Mouse (Mus musculus) midbrain, embryonic 11.5 days (tissue): ENCODE measurements around the gene Cd109. TPM values are rescaled to one million over a fixed set of nuclear protein-coding genes. Genes with fewer than 3 reads are reported as not detected.
A peak's percentile ranks its signal among the peaks of the same experiment; 100 is the strongest.

Source experiments
- ATAC-seq: fragments of 200-750 bp; cut with Nextera tagmentation; 2 replicates; pipeline ENCODE4 v1.8.0; 2017; ENCODE audit warnings: moderate TSS enrichment, moderate library complexity; ENCODE audit not compliant: low FRiP score
- DNase-seq: peaks from one replicate; pipeline ENCODE4 v3.0.0; 2015; ENCODE audit warnings: low spot score; ENCODE audit errors: missing footprints
- H3K27ac ChIP-seq: fragments of 300-500 bp; sonication (generic); 2 replicates; pipeline ENCODE4 v1.5.1; 2014; ENCODE audit warnings: low read depth, low read length
- H3K27me3 ChIP-seq: fragments of 300-500 bp; sonication (generic); 2 replicates; pipeline ENCODE4 v1.6.1; 2014; ENCODE audit warnings: mild to moderate bottlenecking, low read length, moderate library complexity, mixed read lengths; ENCODE audit not compliant: control insufficient read depth, insufficient read depth
- H3K36me3 ChIP-seq: fragments of 300-500 bp; sonication (generic); 2 replicates; pipeline ENCODE4 v1.6.1; 2014; ENCODE audit warnings: mild to moderate bottlenecking, low read length, moderate library complexity, mixed read lengths; ENCODE audit not compliant: control insufficient read depth, insufficient read depth
- H3K4me1 ChIP-seq: fragments of 300-500 bp; sonication (generic); 2 replicates; pipeline ENCODE4 v1.6.1; 2014; ENCODE audit warnings: low read length; ENCODE audit not compliant: control insufficient read depth, insufficient read depth
- H3K4me2 ChIP-seq: fragments of 300-500 bp; sonication (generic); 2 replicates; pipeline ENCODE4 v1.6.1; 2014; ENCODE audit warnings: mild to moderate bottlenecking, moderate library complexity
- H3K4me3 ChIP-seq: fragments of 300-500 bp; sonication (generic); 2 replicates; pipeline ENCODE4 v1.5.1; 2014; ENCODE audit warnings: low read depth, low read length
- H3K9ac ChIP-seq: fragments of 300-500 bp; sonication (generic); 2 replicates; pipeline ENCODE4 v1.6.1; 2014; ENCODE audit warnings: low read length
- H3K9me3 ChIP-seq: fragments of 300-500 bp; sonication (generic); 2 replicates; pipeline ENCODE4 v1.6.1; 2016; ENCODE audit warnings: low read length; ENCODE audit not compliant: control insufficient read depth
- WGBS: fragments of 180-500 bp; shearing (Covaris S2); extraction: QIAGEN DNeasy Blood & Tissue Kit; methylation state at CpG from one replicate; pipeline ENCODE4 v1.1.7; 2014; 5-methylcytosine and 5-hydroxymethylcytosine counted together
- polyA plus RNA-seq: library from polyadenylated mRNA; unstranded; fragments of >200 nt; fragmentation: Nextera tagmentation; extraction: Ambion mirVana; gene quantifications from 2 replicates; pipeline ENCODE4 v1.2.1, GENCODE M21; 2014

Cd109 gene
- polyA plus RNA-seq, 1 experiment from 2014 or later, result 6.2 TPM

DNA sequence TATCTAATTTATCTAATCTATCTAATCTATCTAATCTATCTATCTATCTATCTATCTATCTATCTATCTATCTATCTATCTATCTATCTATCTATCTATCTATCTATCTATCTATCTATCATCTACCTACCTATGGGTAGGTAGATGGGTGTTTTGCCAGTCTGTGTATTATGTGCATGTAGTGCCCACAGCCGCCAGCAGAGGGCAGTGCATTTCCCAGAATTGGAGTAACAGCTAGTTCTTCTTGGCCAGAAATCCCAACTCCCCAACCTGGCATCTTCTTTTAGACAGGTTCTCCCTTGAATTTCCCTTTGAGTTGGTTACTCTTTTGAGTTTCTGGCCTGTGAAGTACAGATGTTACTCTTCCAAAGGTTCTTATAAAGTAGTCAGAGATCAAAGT, 85.3 kb downstream of the Cd109 start:
- H3K4me1 ChIP-seq, result no peaks in the 10 kb centered on the region
- no peaks in the 10 kb centered on the region for H3K36me3 ChIP-seq
- WGBS, result 0% methylated on average over 1 of the region's 1 CpGs
- no peak overlapping the region for H3K27ac ChIP-seq
- H3K4me2 ChIP-seq, result no peak overlapping the region
- H3K4me3 ChIP-seq, result no peak overlapping the region
- ATAC-seq, result no peak
- H3K9ac ChIP-seq, result no peak overlapping the region
- DNase-seq, result peak; percentile 97
- no peaks in the 10 kb centered on the region for H3K27me3 ChIP-seq
- no peaks in the 10 kb centered on the region for H3K9me3 ChIP-seq

DNA sequence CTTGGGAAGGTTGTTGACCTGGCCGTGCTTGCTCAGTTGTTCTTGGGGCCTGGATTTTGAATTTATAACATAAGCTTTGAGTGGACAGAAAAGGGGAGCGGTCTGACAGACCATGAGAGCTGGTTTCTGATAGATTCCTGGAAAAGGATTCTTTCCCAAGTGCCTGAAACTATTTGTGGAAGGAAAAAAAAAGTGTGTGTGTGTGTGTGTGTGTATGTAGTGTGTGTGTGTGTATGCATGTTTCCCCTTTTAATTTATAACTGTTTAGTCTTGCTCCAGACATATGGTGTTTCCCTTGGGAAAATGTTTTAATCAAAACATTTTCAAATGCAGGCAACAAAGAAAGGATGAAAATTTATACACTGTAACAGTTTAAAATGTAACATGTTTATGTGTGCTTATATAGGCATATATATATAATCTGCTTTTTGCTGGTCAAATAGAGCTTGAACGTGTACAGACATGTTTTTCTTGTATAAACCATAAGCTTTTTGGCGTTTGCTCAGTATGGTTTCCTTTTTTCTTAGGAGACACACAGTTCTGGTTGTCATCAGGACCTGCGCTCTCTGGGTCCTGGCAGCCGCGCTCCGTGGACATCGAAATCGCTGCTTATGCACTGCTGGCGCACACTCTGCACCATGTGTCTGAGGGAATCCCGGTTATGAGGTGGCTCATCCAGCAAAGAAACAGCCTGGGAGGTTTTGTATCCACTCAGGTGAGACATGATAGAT, 87.3 kb downstream of the Cd109 start:
- ATAC-seq, result no peak

DNA sequence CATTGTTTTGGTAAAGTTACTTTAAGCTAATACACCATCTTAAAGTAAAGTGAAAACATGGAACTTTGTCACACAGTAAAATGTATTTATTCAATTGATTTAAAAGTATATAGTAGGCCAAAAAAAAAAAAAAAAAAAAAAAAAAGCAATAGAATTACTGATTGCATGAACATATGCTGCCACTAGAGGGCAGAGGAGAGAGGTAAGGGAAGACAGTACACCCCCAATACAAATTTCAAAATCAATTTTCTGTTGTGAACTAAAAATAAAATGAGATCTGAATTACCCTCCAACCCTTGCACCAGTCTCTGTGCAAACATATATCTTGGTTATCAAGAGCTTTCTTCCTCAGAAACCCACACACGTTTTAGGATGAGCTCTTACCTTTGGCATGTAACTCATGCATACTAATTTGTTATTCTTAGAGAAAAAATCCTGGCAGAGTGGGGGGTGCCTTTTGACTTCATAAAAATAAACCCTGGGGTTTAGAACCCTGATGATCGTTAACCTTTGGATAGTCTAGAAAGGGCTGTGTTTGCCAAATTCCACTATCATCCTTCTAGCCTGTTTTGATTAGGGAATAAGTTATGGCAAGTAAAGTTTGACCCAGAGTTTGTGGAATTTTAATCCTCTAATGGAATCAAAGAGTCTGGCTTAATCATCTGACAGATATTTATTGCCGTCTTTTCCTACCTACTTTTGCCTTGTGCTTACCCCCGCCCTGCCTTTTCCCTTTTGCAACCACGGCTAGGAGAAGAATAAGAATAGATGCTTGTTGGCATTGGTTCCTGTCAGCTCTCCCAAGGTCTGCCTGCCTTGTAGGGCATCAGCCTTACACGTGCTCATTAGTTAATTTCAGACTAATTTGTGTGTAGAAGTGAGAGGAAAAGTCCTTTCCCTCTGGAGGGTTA, 105.8 kb downstream of the Cd109 start:
- DNase-seq (no peak), ATAC-seq (no peak)
- WGBS, result 76% methylated on average over 6 of the region's 6 CpGs
- H3K36me3 ChIP-seq, result no peaks in the 10 kb centered on the region
- H3K4me1 ChIP-seq, result no peaks in the 10 kb centered on the region
- no peak overlapping the region for H3K27ac ChIP-seq
- H3K9me3 ChIP-seq, result no peaks in the 10 kb centered on the region
- H3K27me3 ChIP-seq, result no peaks in the 10 kb centered on the region
- H3K4me3 ChIP-seq, result no peak overlapping the region
- no peak overlapping the region for H3K4me2 ChIP-seq
- H3K9ac ChIP-seq, result no peak overlapping the region

More for the DNA sequence above, 87.3 kb downstream of the Cd109 start:
- Histone ChIP-seq H3K9me3 (no peaks in the 10 kb centered on the region; the same call in 1 of the 2 replicates), H3K27ac (no peak overlapping the region), H3K36me3 (no peaks in the 10 kb centered on the region), H3K9ac (no peak overlapping the region), H3K27me3 (no peaks in the 10 kb centered on the region), H3K4me1 (no peaks in the 10 kb centered on the region), H3K4me3 (no peak overlapping the region), H3K4me2 (no peak overlapping the region)
- 92% methylated on average over 12 of the region's 12 CpGs for WGBS
- peak; percentile 51 for DNase-seq

DNA sequence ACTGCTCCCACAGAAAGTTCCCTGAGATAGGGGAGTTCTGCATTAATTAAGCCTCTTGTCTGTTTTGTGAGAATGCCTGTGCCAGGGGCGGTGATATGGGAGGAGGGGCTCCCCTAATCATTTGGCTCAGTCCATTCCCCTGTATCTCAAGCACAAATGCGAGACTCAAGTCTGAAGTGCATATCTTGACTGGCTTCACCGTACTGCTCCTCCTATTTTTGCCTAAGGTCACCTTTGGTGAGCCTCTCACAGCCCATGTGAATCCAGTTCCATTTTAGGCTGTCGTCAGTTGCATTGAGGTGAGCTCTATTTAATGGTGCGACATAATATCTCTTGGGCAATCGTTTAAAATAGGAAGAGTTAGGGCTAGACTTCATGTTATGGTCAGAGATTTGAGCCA, 116.6 kb downstream of the Cd109 start:
- Histone ChIP-seq H3K36me3 (no peaks in the 10 kb centered on the region), H3K9ac (no peak overlapping the region), H3K4me2 (no peak overlapping the region), H3K9me3 (no peaks in the 10 kb centered on the region), H3K27me3 (no peaks in the 10 kb centered on the region), H3K4me3 (no peak overlapping the region), H3K4me1 (no peaks in the 10 kb centered on the region), H3K27ac (no peak overlapping the region)
- WGBS, result 68% methylated on average over 6 of the region's 6 CpGs
- ATAC-seq (no peak), DNase-seq (no peak)

DNA sequence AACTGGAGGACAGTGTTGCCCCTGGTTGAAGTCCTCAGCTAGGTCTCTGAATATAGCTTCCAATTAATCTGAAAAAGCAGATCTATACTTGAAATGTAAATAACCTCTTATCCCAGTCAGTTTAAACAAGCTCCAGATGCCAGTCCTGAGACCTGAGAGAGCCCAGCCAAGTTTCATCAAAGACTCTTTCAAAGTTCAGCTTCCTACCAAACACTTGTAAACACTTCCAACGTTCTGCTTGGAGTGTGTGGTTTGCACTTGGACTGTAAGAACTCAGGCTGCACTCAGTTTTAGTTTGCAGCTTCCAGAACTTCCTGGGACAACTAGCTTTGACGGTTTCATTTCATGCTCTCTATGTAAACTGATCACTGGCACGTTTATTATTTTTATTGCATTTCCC, 120.2 kb downstream of the Cd109 start:
- DNase-seq (no peak), ATAC-seq (no peak)
- WGBS, result 73% methylated on average over 3 of the region's 3 CpGs
- Histone ChIP-seq H3K9ac (no peak overlapping the region), H3K4me3 (no peak overlapping the region), H3K27me3 (no peaks in the 10 kb centered on the region), H3K4me2 (no peak overlapping the region), H3K9me3 (no peaks in the 10 kb centered on the region), H3K36me3 (no peaks in the 10 kb centered on the region), H3K4me1 (no peaks in the 10 kb centered on the region), H3K27ac (no peak overlapping the region)

DNA sequence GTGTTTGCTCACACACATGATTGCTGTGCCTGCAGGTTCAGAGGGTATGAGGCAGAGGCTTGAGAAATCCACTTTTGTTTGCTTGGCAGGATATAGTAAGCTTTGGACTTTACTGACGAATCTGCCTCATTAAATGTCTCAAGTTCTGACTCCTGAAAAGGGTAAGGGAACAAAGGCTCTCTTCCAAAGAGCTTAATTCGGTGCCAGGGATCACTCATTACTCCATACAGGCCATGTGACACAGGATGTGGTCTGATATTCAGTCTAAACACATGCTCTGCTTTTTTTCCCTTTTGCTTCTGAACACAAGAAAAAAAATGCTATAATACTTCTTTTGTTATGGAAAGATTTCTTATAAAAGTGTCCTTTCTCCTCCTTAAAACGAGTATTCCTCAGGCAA, 126.7 kb downstream of the Cd109 start:
- DNase-seq, result no peak

DNA sequence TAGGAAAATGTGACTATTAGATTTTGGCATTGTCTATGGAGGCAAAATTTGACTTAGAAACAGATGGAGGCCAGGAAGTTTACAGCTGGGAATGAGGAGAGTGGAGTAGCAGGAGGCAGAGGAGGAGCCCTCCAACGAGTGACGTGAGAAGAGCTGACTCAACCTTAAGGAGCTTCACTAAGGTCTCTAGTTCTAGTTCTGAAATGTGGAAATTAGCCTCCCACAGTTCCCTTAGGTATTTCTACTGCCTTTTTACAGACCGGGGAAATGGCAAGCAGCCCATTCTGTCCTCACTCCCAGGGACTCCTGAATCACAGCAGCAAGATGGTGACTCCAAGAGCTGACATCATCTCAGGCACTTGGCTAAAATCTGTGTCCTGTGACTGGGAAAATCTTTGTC, 134.9 kb downstream of the Cd109 start:
- H3K9me3 ChIP-seq, result no peaks in the 10 kb centered on the region
- H3K4me1 ChIP-seq, result no peaks in the 10 kb centered on the region
- ATAC-seq (no peak), DNase-seq (no peak)
- no peak overlapping the region for H3K27ac ChIP-seq
- H3K4me3 ChIP-seq, result no peak overlapping the region
- WGBS, result 74% methylated on average over 3 of the region's 3 CpGs
- H3K27me3 ChIP-seq, result no peaks in the 10 kb centered on the region
- no peak overlapping the region for H3K4me2 ChIP-seq
- no peaks in the 10 kb centered on the region for H3K36me3 ChIP-seq
- no peak overlapping the region for H3K9ac ChIP-seq

More for the DNA sequence above, 126.7 kb downstream of the Cd109 start:
- no peaks in the 10 kb centered on the region for H3K36me3 ChIP-seq
- H3K4me1 ChIP-seq, result no peaks in the 10 kb centered on the region
- H3K27me3 ChIP-seq, result no peaks in the 10 kb centered on the region
- no peak overlapping the region for H3K4me3 ChIP-seq
- H3K9me3 ChIP-seq, result no peaks in the 10 kb centered on the region
- H3K27ac ChIP-seq, result no peak overlapping the region
- no peak for ATAC-seq
- no peak overlapping the region for H3K4me2 ChIP-seq
- H3K9ac ChIP-seq, result no peak overlapping the region
- WGBS, result 51% methylated on average over 3 of the region's 3 CpGs
